8 mouse cellular contexts compared by ENCODE assay signal in genomic region chr13:103774119-103774757, GRCm38 (mm10). TPM values are rescaled to one million over a fixed set of nuclear protein-coding genes. Genes with fewer than 3 reads are reported as not detected.
A peak's percentile ranks its signal among the peaks of the same experiment; 100 is the strongest.
DNase-seq lines count a peak whose midpoint lies in the region; ATAC-seq and TF ChIP-seq lines count a peak whose summit lies in the region.

TSS of gene Srek1 (minus strand) at chr13:103774608.

- H3K27me3 ChIP-seq in CH12.LX (replicated peaks), result peaks cover 2% of the 10 kb centered on the region
- H3K27me3 ChIP-seq in forebrain, embryonic 12.5 days, result no peaks in the 10 kb centered on the region
- H3K27me3 ChIP-seq in heart, postnatal 0 days (ENCODE audit: control insufficient read depth, insufficient read depth, low read length), result no peaks in the 10 kb centered on the region
- no peaks in the 10 kb centered on the region for H3K27me3 ChIP-seq in liver, embryonic 16.5 days (ENCODE audit: control insufficient read depth, insufficient read depth, low read depth, low read length)
- no peaks in the 10 kb centered on the region for H3K27me3 ChIP-seq in neural tube, embryonic 13.5 days
- H3K27me3 ChIP-seq in testis, adult 2 months (ENCODE audit: control insufficient read depth, insufficient read depth, low read length), result no peaks in the 10 kb centered on the region

- dilution Hi-C loops in CH12.LX (cut with MboI; ENCODE audit: extremely low pct_ligation_motif_present, extremely low pct_unique_long_range_greater_than_20kb, low sequenced_read_pairs), result no loop called here

- peaks cover 3 to 30% of the 10 kb centered on the region in 2 experiments; a peak in 3 of 4 replicates for H3K4me1 ChIP-seq in CH12.LX (ENCODE audit: control insufficient read depth in 1 of 2, insufficient read depth in 2 of 2)
- H3K4me1 ChIP-seq in forebrain, embryonic 12.5 days, result peaks cover 21% of the 10 kb centered on the region
- H3K4me1 ChIP-seq in heart, postnatal 0 days (ENCODE audit: control insufficient read depth, insufficient read depth), result peaks cover 18% of the 10 kb centered on the region
- H3K4me1 ChIP-seq in liver, embryonic 16.5 days (ENCODE audit: control insufficient read depth, low read depth, low read length), result peaks cover 21% of the 10 kb centered on the region
- H3K4me1 ChIP-seq in neural tube, embryonic 13.5 days (replicated peaks), result peaks cover 31% of the 10 kb centered on the region
- peaks cover 4% of the 10 kb centered on the region for H3K4me1 ChIP-seq in testis, adult 2 months (ENCODE audit: control insufficient read depth, insufficient read depth, low read length)

- H3K79me2 ChIP-seq in CH12.LX (replicated peaks; ENCODE audit: control insufficient read depth, extremely low read depth, insufficient read depth, poor library complexity, severe bottlenecking), result peaks cover 37% of the 10 kb centered on the region

- no peak for TF ChIP-seq EP300 in CH12.LX (IDR thresholded peaks at IDR 0.05; ENCODE audit: low read length)
- TF ChIP-seq EP300 in heart, postnatal 0 days (IDR thresholded peaks at IDR 0.05; ENCODE audit: low read depth), result 0 out of 2 replicates have a peak, but pooled peaks have one; percentile 33

- peak; percentile 82 for TF ChIP-seq POLR2A in CH12.LX (IDR thresholded peaks at IDR 0.05; ENCODE audit: low read depth, low read length)
- peak; percentile 99 for TF ChIP-seq POLR2A in testis, adult 2 months (IDR thresholded peaks at IDR 0.05; ENCODE audit: control insufficient read depth, low read depth, low read length)

- peak within 1 kb of the TSS; percentile 84 for H3K27ac ChIP-seq in CH12.LX (ENCODE audit: insufficient read depth, low read depth)
- H3K27ac ChIP-seq in forebrain, embryonic 12.5 days, result peak within 1 kb of the TSS; percentile 97
- peak within 1 kb of the TSS; percentile 97 for H3K27ac ChIP-seq in heart, postnatal 0 days (ENCODE audit: low read depth)
- peak within 1 kb of the TSS; percentile 97 for H3K27ac ChIP-seq in liver, embryonic 16.5 days (ENCODE audit: low read length)
- peak within 1 kb of the TSS; percentile 99 for H3K27ac ChIP-seq in neural tube, embryonic 13.5 days (replicated peaks)
- H3K27ac ChIP-seq in testis, adult 2 months (ENCODE audit: control insufficient read depth, insufficient read depth, low read depth, low read length), result peak within 1 kb of the TSS; percentile 100

- H3K4me2 ChIP-seq in CH12.LX (ENCODE audit: insufficient read depth, low read depth, poor library complexity, severe bottlenecking), result peak within 1 kb of the TSS; percentile 50; the same call in 1 of the 2 replicates
- peak within 1 kb of the TSS; percentile 63 for H3K4me2 ChIP-seq in forebrain, embryonic 12.5 days
- H3K4me2 ChIP-seq in heart, postnatal 0 days (ENCODE audit: low read depth, low read length), result peak within 1 kb of the TSS; percentile 72
- peak within 1 kb of the TSS; percentile 81 for H3K4me2 ChIP-seq in liver, embryonic 16.5 days (ENCODE audit: low read depth, low read length)
- peak within 1 kb of the TSS; percentile 64 for H3K4me2 ChIP-seq in neural tube, embryonic 13.5 days

- peak; percentile 82 for DNase-seq in CH12.LX (ENCODE audit: extremely low read depth)
- peak; percentile 83 for DNase-seq in c-Kit-positive CD71-positive TER-119-negative erythroid progenitor cells, embryonic 14.5 days (ENCODE audit: low read depth)
- peak; percentile 89 for DNase-seq in heart, postnatal 0 days (ENCODE audit: low spot score)
- peak; percentile 96 to 98 for DNase-seq in kidney, postnatal 4 days

- H3K9me3 ChIP-seq in CH12.LX (replicated peaks; ENCODE audit: low read length), result no peaks in the 10 kb centered on the region
- no peaks in the 10 kb centered on the region for H3K9me3 ChIP-seq in forebrain, embryonic 12.5 days
- no peaks in the 10 kb centered on the region for H3K9me3 ChIP-seq in heart, postnatal 0 days (replicated peaks; ENCODE audit: control insufficient read depth, low read length)
- no peaks in the 10 kb centered on the region for H3K9me3 ChIP-seq in liver, embryonic 16.5 days (replicated peaks; ENCODE audit: control insufficient read depth, low read length)
- no peaks in the 10 kb centered on the region for H3K9me3 ChIP-seq in neural tube, embryonic 13.5 days

- H3K4me3 ChIP-seq in CH12.LX (replicated peaks in 1 of 3; ENCODE audit: low read depth in 2 of 3, low read length in 2 of 3, poor library complexity in 1 of 3), result peak within 1 kb of the TSS; percentile 90 to 96 (median 91)
- peak within 1 kb of the TSS; percentile 70 for H3K4me3 ChIP-seq in forebrain, embryonic 12.5 days (replicated peaks)
- peak within 1 kb of the TSS; percentile 68 for H3K4me3 ChIP-seq in heart, postnatal 0 days (ENCODE audit: low read depth, low read length)
- H3K4me3 ChIP-seq in liver, embryonic 16.5 days (ENCODE audit: low read depth, low read length), result peak within 1 kb of the TSS; percentile 87
- H3K4me3 ChIP-seq in neural tube, embryonic 13.5 days, result peak within 1 kb of the TSS; percentile 67
- H3K4me3 ChIP-seq in testis, adult 2 months (ENCODE audit: control insufficient read depth, low read depth, low read length), result peak within 1 kb of the TSS; percentile 97

- H3K9ac ChIP-seq in CH12.LX (ENCODE audit: insufficient read depth, low read depth), result peak within 1 kb of the TSS; percentile 95
- peak within 1 kb of the TSS; percentile 70 for H3K9ac ChIP-seq in forebrain, embryonic 12.5 days
- H3K9ac ChIP-seq in heart, postnatal 0 days (replicated peaks; ENCODE audit: low read depth, low read length), result peak within 1 kb of the TSS; percentile 75
- H3K9ac ChIP-seq in liver, embryonic 16.5 days (ENCODE audit: low read depth, low read length), result peak within 1 kb of the TSS; percentile 93
- peak within 1 kb of the TSS; percentile 87 for H3K9ac ChIP-seq in neural tube, embryonic 13.5 days

- no peak for TF ChIP-seq CTCF in CH12.LX (conservative IDR thresholded peaks at IDR 0.05 in 1 of 2, IDR thresholded peaks at IDR 0.05 in 1 of 2; ENCODE audit: low read depth in 2 of 2, low read length in 2 of 2)
- TF ChIP-seq CTCF in heart, postnatal 0 days (IDR thresholded peaks at IDR 0.05; ENCODE audit: low read depth), result no peak
- no peak; the same call in 1 of the 2 replicates for TF ChIP-seq CTCF in testis, adult 2 months (IDR thresholded peaks at IDR 0.05; ENCODE audit: control insufficient read depth, insufficient read depth, insufficient replicate concordance, low read depth, low read length)

- TF ChIP-seq RAD21 in CH12.LX (IDR thresholded peaks at IDR 0.05; ENCODE audit: low read depth, low read length), result no peak

- in situ Hi-C loops in CH12.LX (cut with MboI; ENCODE audit: low pct_ligation_motif_present, low pct_unique_long_range_greater_than_20kb, low sequenced_read_pairs), result loop anchor here (25.0 kb wide), 1 partner anchor 313 kb away; no protein-coding TSS in a partner anchor

- peak; percentile 96 for ATAC-seq in forebrain, embryonic 12.5 days (ENCODE audit: low FRiP score)
- peak; percentile 95 for ATAC-seq in heart, postnatal 0 days (ENCODE audit: insufficient read depth, low read depth)
- peak; percentile 93 for ATAC-seq in liver, embryonic 16.5 days (ENCODE audit: low read depth)
- ATAC-seq in neural tube, embryonic 13.5 days (ENCODE audit: low read depth), result peak; percentile 95

- under 1% methylated on average over 81 of the region's 81 CpGs for WGBS in forebrain, embryonic 12.5 days
- WGBS in heart, postnatal 0 days, result under 1% methylated on average over 71 of the region's 81 CpGs
- WGBS in liver, embryonic 16.5 days (ENCODE audit: insufficient replicate concordance), result under 1% methylated on average over 80 of the region's 81 CpGs
- WGBS in neural tube, embryonic 13.5 days, result under 1% methylated on average over 81 of the region's 81 CpGs

- peaks cover 0 to 6% of the 10 kb centered on the region in 2 experiments for H3K36me3 ChIP-seq in CH12.LX (replicated peaks in 1 of 2; ENCODE audit: control insufficient read depth in 1 of 2, insufficient read depth in 1 of 2, low read length in 1 of 2)
- no peaks in the 10 kb centered on the region for H3K36me3 ChIP-seq in forebrain, embryonic 12.5 days (replicated peaks)
- no peaks in the 10 kb centered on the region for H3K36me3 ChIP-seq in heart, postnatal 0 days (replicated peaks; ENCODE audit: control insufficient read depth, insufficient read depth, low read length)
- H3K36me3 ChIP-seq in liver, embryonic 16.5 days (ENCODE audit: control insufficient read depth, insufficient read depth), result no peaks in the 10 kb centered on the region
- no peaks in the 10 kb centered on the region for H3K36me3 ChIP-seq in neural tube, embryonic 13.5 days
- no peaks in the 10 kb centered on the region; the same call in 1 of the 2 replicates for H3K36me3 ChIP-seq in testis, adult 2 months (ENCODE audit: control insufficient read depth, insufficient read depth, low read length)

TF ChIP-seq in CH12.LX, 34 proteins besides CTCF, POLR2A, EP300 and RAD21 (continues in another document):
- TF ChIP-seq ELF1 (IDR thresholded peaks at IDR 0.05; ENCODE audit: low read depth, low read length) (peak; percentile 76), TBP (conservative IDR thresholded peaks at IDR 0.05; ENCODE audit: low read depth, low read length) (0 out of 2 replicates have a peak, but pooled peaks have one; percentile 44), BHLHE40 (IDR thresholded peaks at IDR 0.05; ENCODE audit: low read depth, low read length) (peak; percentile 97), MAFK (IDR thresholded peaks at IDR 0.05; ENCODE audit: insufficient replicate concordance, low read length) (no peak), MYC (IDR thresholded peaks at IDR 0.05; ENCODE audit: low read depth, low read length) (peak; percentile 6), SIN3A (IDR thresholded peaks at IDR 0.05; ENCODE audit: low read length) (no peak; the same call in 1 of the 2 replicates), JUND (conservative IDR thresholded peaks at IDR 0.05; ENCODE audit: low read depth, low read length) (no peak), NELFE (IDR thresholded peaks at IDR 0.05; ENCODE audit: low read depth, low read length) (peak; percentile 74; the same call in 1 of the 2 replicates), TCF12 (IDR thresholded peaks at IDR 0.05; ENCODE audit: low read depth, low read length) (peak; percentile 61; the same call in 1 of the 2 replicates), ZC3H11A (IDR thresholded peaks at IDR 0.05; ENCODE audit: low read depth, low read length) (no peak), MAX (IDR thresholded peaks at IDR 0.05; ENCODE audit: low read length) (peak; percentile 88), MXI1 (IDR thresholded peaks at IDR 0.05; ENCODE audit: low read depth, low read length) (peak; percentile 94)

RNA-seq across cellular contexts. Expression of gene Srek1, which starts in this region (rescaled TPM):
- total RNA-seq in CH12.LX (2012; rRNA removed), result 45.6 and 46.9 TPM in 2 replicates
- 38.9 and 48.4 TPM in 2 replicates for total RNA-seq in CH12.LX (2014; rRNA removed)
- 93.3 and 105 TPM in 2 replicates for polyA plus RNA-seq in CH12.LX (2012; ENCODE audit: insufficient read length, low read depth)
- polyA plus RNA-seq in forebrain, embryonic 12.5 days (2016; fragmentation: Nextera tagmentation; extraction: Ambion mirVana), result 113 TPM in 2 replicates
- total RNA-seq in heart, postnatal 0 days (2014; rRNA removed; ENCODE audit: low replicate concordance), result 24.4 and 25.5 TPM in 2 replicates
- 28.0 and 34.8 TPM in 2 replicates for polyA plus RNA-seq in heart, postnatal 0 days (2015; fragmentation: Nextera tagmentation; extraction: Ambion mirVana)
- polyA plus RNA-seq in liver, embryonic 16.5 days (2015; fragmentation: Nextera tagmentation; extraction: Ambion mirVana), result 17.3 and 17.6 TPM in 2 replicates
- 75.2 and 83.5 TPM in 2 replicates for polyA plus RNA-seq in neural tube, embryonic 13.5 days (2015; fragmentation: Nextera tagmentation; extraction: Ambion mirVana)
- polyA plus RNA-seq in testis, adult 2 months (2012; rRNA removed), result 37.2 and 46.3 TPM in 2 replicates

Comparison
In these comparisons a context has a peak if more than half of its experiments do, and no peak if none do; other contexts are left out.
1. Peak in every context shown above with its lines: DNase-seq, ATAC-seq, H3K4me3 ChIP-seq and H3K27ac ChIP-seq.